Mouse (Mus musculus): ENCODE measurements around the gene Atrnl1. TPM values are rescaled to one million over a fixed set of nuclear protein-coding genes. Genes with fewer than 3 reads are reported as not detected.

Gene Atrnl1
- total RNA-seq, 1 experiment = 6.7 TPM

DNA sequence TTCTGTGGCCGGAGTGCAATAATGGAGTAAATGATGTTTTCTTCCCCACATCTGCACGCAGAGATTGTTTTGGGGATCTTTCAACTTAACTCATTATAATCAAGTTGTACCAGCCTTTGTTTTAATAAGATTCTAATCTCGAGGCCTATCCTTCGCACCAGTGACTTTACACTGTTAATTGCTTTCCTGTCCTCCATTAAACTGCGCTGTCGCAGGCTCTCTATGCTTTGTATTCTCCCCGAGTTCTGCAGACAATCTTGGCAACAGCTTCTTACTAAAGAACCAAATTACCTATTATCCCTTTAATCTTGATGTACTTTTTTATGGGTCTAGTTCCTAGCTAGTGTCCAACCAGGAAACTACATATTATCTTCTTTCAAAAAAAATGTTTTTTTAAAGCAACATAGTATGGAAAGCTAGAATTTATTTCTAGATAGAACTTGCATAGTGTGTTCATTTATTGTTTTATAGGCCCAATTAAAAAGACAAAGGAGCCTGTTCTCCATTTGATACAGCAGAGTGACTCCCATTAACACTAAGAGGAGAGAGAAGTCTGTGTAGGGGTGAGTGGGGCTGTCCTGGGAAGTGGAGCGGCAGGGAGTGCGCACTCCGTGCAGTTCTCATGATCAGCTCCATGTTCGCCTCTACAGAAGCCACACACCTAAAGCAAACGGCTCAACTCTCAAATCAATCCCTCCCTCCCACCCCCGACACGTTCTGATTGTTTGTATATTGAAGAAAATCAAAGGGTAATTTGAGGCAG lies 484.1 kb downstream of the Atrnl1 start:
- Histone ChIP-seq H3K9me3 (ENCODE audit: control insufficient read depth, insufficient read depth, low read depth, low read length) (no peaks in the 10 kb centered on the region), H3K36me3 (ENCODE audit: control insufficient read depth, insufficient read depth, low read length, poor library complexity, severe bottlenecking) (no peaks in the 10 kb centered on the region), H3K27ac (ENCODE audit: insufficient read depth, low read depth, low read length, poor library complexity, severe bottlenecking) (no peak overlapping the region), H3K4me1 (ENCODE audit: control insufficient read depth in 2 of 2, insufficient read depth in 2 of 2, low read length in 2 of 2, poor library complexity in 1 of 2) (no peaks in the 10 kb centered on the region), H3K4me3 (ENCODE audit: insufficient read depth in 1 of 2, low read depth in 1 of 2, low read length in 2 of 2, poor library complexity in 1 of 2, severe bottlenecking in 1 of 2) (no peak overlapping the region), H3K9ac (ENCODE audit: insufficient read depth, low read depth, low read length, poor library complexity, severe bottlenecking) (no peak overlapping the region)
- no peak for TF ChIP-seq ZC3H11A (IDR thresholded peaks at IDR 0.05; ENCODE audit: borderline replicate concordance, low read depth, low read length)
- TF ChIP-seq HCFC1 (IDR thresholded peaks at IDR 0.05; ENCODE audit: borderline replicate concordance, insufficient read depth, low read length) = no peak
- TF ChIP-seq MAFK (IDR thresholded peaks at IDR 0.05; ENCODE audit: insufficient read depth, low read depth, low read length) = no peak
- no peak for TF ChIP-seq CHD2 (IDR thresholded peaks at IDR 0.05; ENCODE audit: low read depth, low read length)
- no peak for TF ChIP-seq ZNF384 (IDR thresholded peaks at IDR 0.05; ENCODE audit: low read depth, low read length)
- DNase-seq (ENCODE audit: low read depth, low spot score) = no peak
- in situ Hi-C loops (cut with MboI; ENCODE audit: low sequenced_read_pairs in 2 of 2, unreplicated experiment in 2 of 2) = no loop called here

DNA sequence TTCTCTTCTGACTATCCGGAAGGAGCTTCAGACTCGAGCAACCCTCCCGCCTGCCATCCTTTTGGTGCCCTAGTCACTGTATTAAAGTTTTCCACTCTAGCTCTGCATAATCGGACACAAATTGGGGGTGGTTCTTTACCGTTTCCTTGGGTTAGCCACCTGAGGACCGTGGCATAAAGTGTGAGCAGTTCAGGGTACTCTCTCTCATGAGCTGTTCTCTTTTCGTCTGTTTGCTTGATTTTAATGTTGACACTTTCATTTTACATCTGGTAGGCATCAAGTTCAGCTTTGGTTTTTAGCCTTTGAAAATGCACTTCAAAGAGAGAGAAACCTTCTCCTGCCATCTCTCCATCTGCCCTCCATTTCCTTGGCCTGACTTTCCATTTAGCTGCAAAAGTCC lies 484.9 kb downstream of the Atrnl1 start:
- DNase-seq (ENCODE audit: low read depth, low spot score) = no peak
- no peak overlapping the region for H3K27ac ChIP-seq (ENCODE audit: insufficient read depth, low read depth, low read length, poor library complexity, severe bottlenecking)
- TF ChIP-seq ZNF384 (IDR thresholded peaks at IDR 0.05; ENCODE audit: low read depth, low read length) = no peak
- TF ChIP-seq ZC3H11A (IDR thresholded peaks at IDR 0.05; ENCODE audit: borderline replicate concordance, low read depth, low read length) = no peak
- TF ChIP-seq MAFK (IDR thresholded peaks at IDR 0.05; ENCODE audit: insufficient read depth, low read depth, low read length) = no peak
- no peak for TF ChIP-seq HCFC1 (IDR thresholded peaks at IDR 0.05; ENCODE audit: borderline replicate concordance, insufficient read depth, low read length)
- TF ChIP-seq CHD2 (IDR thresholded peaks at IDR 0.05; ENCODE audit: low read depth, low read length) = no peak
- no peaks in the 10 kb centered on the region for H3K9me3 ChIP-seq (ENCODE audit: control insufficient read depth, insufficient read depth, low read depth, low read length)
- in situ Hi-C loops (cut with MboI; ENCODE audit: low sequenced_read_pairs in 2 of 2, unreplicated experiment in 2 of 2) = no loop called here
- no peaks in the 10 kb centered on the region for H3K36me3 ChIP-seq (ENCODE audit: control insufficient read depth, insufficient read depth, low read length, poor library complexity, severe bottlenecking)
- no peak overlapping the region for H3K4me3 ChIP-seq (ENCODE audit: insufficient read depth in 1 of 2, low read depth in 1 of 2, low read length in 2 of 2, poor library complexity in 1 of 2, severe bottlenecking in 1 of 2)
- no peaks in the 10 kb centered on the region for H3K4me1 ChIP-seq (ENCODE audit: control insufficient read depth in 2 of 2, insufficient read depth in 2 of 2, low read length in 2 of 2, poor library complexity in 1 of 2)
- no peak overlapping the region for H3K9ac ChIP-seq (ENCODE audit: insufficient read depth, low read depth, low read length, poor library complexity, severe bottlenecking)

DNA sequence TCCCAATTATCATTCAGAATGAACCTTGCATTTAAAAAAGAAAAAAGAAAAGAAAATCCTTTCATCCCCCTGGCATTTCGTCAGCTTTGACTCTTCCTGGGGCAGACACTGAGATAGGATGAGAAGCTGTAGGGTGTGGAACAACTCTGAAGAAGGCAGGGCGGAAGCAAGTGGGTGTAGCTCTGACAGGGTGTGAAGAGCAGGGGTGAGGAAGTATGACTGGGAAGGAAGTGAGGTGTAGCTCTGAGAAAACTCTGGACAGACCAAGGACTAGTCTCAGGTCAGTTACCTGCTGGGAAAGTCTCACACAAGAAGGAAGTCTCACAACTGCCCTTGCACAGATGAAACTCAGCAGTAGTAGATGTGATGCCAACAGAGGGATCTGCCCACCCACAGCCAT lies 486.4 kb downstream of the Atrnl1 start:
- H3K4me1 ChIP-seq (ENCODE audit: control insufficient read depth in 2 of 2, insufficient read depth in 2 of 2, low read length in 2 of 2, poor library complexity in 1 of 2) = peaks cover 0 to 1% of the 10 kb centered on the region in 2 experiments; a peak in 1 of 4 replicates
- TF ChIP-seq HCFC1 (IDR thresholded peaks at IDR 0.05; ENCODE audit: borderline replicate concordance, insufficient read depth, low read length) = no peak

DNA sequence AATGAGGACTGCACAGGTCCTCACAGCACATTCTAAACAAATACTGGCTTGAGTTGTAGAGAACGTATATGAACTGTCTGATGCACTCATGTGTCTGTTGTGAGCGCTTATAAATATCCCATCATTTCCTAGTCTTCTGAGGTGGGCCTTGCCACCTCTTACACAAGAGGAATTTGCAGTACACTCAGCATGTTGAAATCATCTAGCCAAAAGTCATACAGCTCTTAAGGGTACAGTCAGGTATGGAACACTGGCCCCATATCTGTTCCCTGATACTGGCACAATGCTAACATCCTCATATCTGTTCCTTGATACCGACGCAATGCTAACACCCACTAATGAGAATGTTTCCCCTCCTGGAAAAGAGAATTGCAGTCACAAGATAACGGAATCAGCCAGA lies 488.7 kb downstream of the Atrnl1 start:
- DNase-seq (ENCODE audit: low read depth, low spot score) = no peak
- no peaks in the 10 kb centered on the region for H3K36me3 ChIP-seq (ENCODE audit: control insufficient read depth, insufficient read depth, low read length, poor library complexity, severe bottlenecking)
- H3K9me3 ChIP-seq (ENCODE audit: control insufficient read depth, insufficient read depth, low read depth, low read length) = no peaks in the 10 kb centered on the region
- H3K4me3 ChIP-seq (ENCODE audit: insufficient read depth in 1 of 2, low read depth in 1 of 2, low read length in 2 of 2, poor library complexity in 1 of 2, severe bottlenecking in 1 of 2) = no peak overlapping the region
- in situ Hi-C loops (cut with MboI; ENCODE audit: low sequenced_read_pairs in 2 of 2, unreplicated experiment in 2 of 2) = no loop called here
- peaks cover 0 to 1% of the 10 kb centered on the region in 2 experiments; a peak in 1 of 4 replicates for H3K4me1 ChIP-seq (ENCODE audit: control insufficient read depth in 2 of 2, insufficient read depth in 2 of 2, low read length in 2 of 2, poor library complexity in 1 of 2)
- no peak overlapping the region for H3K27ac ChIP-seq (ENCODE audit: insufficient read depth, low read depth, low read length, poor library complexity, severe bottlenecking)
- H3K9ac ChIP-seq (ENCODE audit: insufficient read depth, low read depth, low read length, poor library complexity, severe bottlenecking) = no peak overlapping the region
- TF ChIP-seq CHD2 (IDR thresholded peaks at IDR 0.05; ENCODE audit: low read depth, low read length) (no peak), ZC3H11A (IDR thresholded peaks at IDR 0.05; ENCODE audit: borderline replicate concordance, low read depth, low read length) (no peak), MAFK (IDR thresholded peaks at IDR 0.05; ENCODE audit: insufficient read depth, low read depth, low read length) (no peak), HCFC1 (IDR thresholded peaks at IDR 0.05; ENCODE audit: borderline replicate concordance, insufficient read depth, low read length) (no peak), ZNF384 (IDR thresholded peaks at IDR 0.05; ENCODE audit: low read depth, low read length) (no peak)

More for the DNA sequence above, 486.4 kb downstream of the Atrnl1 start:
- Histone ChIP-seq H3K4me3 (ENCODE audit: insufficient read depth in 1 of 2, low read depth in 1 of 2, low read length in 2 of 2, poor library complexity in 1 of 2, severe bottlenecking in 1 of 2) (no peak overlapping the region), H3K9me3 (ENCODE audit: control insufficient read depth, insufficient read depth, low read depth, low read length) (no peaks in the 10 kb centered on the region), H3K36me3 (ENCODE audit: control insufficient read depth, insufficient read depth, low read length, poor library complexity, severe bottlenecking) (no peaks in the 10 kb centered on the region), H3K9ac (ENCODE audit: insufficient read depth, low read depth, low read length, poor library complexity, severe bottlenecking) (no peak overlapping the region), H3K27ac (ENCODE audit: insufficient read depth, low read depth, low read length, poor library complexity, severe bottlenecking) (no peak overlapping the region)
- no peak for DNase-seq (ENCODE audit: low read depth, low spot score)
- in situ Hi-C loops (cut with MboI; ENCODE audit: low sequenced_read_pairs in 2 of 2, unreplicated experiment in 2 of 2) = no loop called here
